Mouse (Mus musculus) spleen, adult 12 weeks (tissue): Measurements from ENCODE around the gene Cyp1b1.

Experiments
- DNase-seq: peaks from one replicate; pipeline ENCODE4 v3.0.0; 2022; ENCODE audit warnings: low spot score

Cyp1b1 gene

DNA sequence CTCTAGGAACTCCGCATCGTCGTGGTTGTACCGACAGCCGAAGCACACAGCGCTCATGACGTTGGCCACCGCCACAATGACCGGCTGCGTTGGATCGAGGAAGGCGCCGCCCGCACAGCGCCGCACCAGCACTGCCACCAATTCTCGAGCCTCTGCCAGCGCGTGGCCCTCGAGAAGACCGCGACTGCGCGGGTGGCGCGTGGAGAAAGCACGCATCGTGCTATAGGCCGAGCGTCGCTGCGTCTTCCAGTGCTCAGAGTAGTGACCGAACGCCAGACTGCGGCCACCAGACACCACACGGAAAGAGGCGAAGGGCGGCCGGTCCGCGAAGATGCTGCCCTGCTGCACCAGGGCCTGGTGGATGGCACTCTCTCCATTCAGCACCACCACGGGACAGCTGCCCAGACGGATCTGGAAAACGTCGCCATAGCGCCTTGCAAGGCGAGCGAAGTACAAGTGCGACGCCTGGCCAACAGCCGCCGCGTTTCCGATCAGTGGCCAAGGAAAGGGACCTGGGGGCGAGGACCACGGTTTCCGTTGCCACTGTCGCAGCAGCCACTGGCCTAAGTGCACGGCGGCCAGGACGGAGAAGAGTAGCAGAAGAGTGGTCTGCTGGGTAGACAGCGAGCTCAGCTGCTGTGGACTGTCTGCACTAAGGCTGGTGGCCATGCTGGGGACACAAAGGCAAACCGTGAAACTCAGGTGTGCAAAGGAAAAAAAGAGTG lies 1.1 kb downstream of the Cyp1b1 start:
- no peak for DNase-seq

DNA sequence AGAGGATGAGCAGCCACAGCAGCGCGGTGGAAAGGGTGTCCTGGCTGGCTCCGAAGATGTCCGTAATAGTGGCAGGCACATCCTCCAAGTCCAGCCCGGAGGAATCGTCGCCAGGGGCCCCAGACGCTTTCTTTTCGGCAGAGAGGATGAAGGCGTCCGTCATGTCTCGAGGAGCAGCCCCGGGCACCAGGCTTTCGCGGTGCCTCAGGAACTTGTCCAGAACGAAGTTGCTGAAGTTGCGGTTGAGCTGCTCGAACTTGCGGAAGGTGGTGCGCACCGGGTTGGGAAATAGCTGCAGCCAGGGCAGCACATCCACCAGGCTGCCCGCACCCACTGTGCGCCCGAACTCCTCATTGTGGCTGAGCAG lies 1.6 kb downstream of the Cyp1b1 start:
- DNase-seq: no peak

DNA sequence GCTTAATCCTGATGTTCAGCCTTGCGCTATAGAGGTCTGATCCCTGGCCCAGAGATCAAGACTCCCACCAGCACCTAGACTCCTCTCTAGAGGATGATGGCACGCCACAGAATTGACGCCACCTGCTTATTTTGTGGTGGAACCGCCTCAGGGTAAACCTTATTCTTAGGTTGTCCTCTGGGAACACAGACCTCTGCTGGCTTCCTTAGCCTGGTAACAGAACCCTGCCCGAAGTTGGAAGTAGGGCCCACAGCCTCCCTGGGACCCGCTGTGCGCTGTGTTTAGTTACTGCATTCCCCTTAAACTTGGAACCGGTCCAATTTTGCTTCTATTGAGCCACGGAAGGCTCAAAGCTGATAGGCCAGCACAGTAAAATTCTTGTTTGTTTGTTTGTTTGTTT lies 2.3 kb downstream of the Cyp1b1 start:
- no peak for DNase-seq

DNA sequence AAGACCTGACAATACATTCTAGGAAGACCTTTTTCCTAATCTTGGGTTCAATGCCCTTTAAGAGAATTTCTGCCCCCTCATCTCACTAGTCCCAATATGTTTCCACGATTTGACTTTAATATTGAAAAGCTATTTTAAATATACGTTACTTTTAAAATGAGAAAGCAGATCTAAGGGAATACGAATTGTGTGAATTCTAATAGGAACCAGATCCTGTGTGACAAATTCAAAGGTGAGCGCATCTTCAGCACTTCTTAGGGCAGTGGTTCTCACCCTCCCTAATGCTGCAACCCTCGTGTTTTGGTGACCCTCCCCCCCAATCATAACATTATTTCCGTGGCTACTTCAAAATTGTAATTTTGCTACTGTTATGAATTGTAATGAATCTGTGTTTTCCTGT lies 2.9 kb downstream of the Cyp1b1 start:
- DNase-seq: no peak

DNA sequence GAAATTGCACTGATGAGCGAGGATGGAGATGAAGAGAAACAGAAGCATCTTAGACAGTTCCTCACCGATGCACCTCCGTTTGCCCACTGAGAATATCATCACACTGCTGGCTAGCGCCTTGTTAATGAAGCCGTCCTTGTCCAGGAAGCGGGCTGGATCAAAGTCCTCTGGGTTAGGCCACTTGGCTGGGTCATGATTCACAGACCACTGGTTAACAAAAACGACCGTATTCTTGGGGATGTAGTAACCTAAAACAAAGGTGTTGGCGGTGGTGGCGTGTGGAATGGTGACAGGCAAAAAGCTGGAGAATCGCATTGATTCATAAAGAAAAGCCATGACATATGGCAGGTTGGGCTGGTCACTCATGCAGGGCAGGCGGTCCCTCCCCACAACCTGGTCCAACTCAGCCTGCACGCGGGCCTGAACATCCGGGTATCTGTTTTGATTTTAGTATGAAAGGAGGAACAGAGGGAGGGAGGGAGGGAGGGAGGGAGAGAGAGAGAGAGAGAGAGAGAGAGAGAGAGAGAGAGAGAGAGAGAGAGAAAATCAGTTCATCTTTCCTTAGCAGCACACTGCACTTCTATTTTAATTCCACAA lies 4.5 kb downstream of the Cyp1b1 start:
- no peak for DNase-seq

DNA sequence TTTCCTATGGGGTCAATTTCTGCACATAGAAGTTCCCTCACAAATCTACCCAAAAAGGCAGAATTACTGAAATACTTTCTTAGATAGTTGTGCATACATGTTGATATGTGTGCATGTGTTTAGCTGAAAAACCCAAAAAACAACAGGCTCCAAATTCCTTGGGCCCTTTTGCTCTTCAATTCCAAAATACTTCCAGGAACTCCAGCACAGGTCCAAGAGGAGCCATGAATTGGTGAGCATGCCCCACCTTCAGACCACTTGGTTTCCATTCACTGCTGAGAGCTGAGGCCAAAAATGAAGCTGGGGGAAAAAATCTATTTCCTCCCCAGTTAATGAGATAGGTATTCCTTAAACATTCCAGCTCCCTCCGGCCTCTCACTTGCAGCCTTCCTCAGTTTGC lies 5.1 kb downstream of the Cyp1b1 start:
- DNase-seq: no peak

DNA sequence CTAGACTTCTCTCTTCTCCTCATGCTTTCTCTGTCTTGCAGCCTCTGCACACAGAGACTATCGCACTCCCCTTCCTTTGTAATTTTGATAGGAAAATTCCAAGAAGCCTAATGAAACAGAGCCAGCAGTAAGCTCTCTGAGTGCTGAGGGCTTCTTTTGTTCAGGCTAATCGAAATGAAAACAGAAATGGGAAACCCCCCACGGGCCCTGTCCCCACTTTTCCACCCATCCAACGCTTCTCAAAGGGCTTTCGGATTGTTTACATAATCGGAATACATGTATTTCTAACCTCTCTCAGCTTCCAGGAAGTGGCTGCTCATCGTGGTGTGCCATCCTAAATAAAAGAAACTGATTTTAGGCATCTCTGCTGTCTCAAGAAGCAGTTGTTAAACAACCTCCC lies 6.7 kb downstream of the Cyp1b1 start:
- no peak for DNase-seq

DNA sequence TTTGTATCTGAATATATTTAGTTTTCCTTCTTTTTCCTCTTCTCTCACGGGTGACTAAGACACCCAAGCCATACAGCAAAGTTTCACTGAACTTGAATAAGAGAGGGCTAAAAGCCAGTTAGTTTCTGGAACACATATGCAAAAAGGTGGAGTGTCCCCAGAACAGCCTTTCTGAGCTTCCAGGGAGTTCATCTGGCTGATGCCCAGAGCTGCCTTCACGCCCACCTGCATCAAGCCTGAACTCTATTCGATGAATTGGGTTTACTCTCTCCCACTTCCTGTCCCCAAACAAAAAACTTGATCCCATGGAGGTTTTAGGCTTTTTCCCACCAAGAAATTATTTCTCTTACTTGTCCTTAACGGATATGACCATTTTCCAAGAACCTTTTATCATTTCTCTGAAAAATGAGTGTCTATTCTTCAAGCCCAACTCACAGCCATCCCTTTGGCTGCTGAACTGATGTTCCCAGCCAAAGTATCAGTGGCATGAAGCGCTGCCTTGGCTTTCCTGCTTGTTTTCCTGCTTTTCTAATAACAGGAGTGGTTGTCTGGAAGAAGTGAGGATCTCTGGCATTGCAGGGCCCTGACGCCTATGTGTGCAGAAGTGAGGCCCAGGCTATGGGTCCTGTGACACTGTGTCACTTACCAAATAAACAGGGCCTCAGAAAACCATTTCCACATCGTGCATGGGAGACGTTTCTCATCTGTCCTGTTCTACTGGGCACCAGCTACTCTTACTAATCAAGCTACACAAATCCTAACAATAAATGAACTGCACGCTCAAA lies 9.0 kb downstream of the Cyp1b1 start:
- no peak for DNase-seq

DNA sequence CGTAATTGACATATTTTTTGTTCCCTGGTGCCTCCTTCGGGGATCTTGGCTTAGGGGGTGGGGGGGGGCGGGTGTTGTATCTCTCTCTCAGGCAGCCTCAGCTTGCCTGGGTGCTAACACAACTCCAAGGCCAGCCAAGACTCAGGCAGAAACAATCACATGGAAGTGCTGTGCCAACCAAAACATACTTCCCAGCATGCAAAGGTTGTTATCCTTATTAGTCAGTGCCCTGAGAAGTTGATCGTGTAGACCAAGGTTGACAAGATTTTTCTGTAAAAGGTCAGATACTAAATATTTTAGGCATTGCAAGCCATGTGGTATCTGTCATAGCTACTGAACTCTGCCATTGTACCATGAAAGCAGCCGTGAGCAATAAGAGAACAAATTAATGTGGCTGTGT lies 14.0 kb downstream of the Cyp1b1 start:
- no peak for DNase-seq

DNA sequence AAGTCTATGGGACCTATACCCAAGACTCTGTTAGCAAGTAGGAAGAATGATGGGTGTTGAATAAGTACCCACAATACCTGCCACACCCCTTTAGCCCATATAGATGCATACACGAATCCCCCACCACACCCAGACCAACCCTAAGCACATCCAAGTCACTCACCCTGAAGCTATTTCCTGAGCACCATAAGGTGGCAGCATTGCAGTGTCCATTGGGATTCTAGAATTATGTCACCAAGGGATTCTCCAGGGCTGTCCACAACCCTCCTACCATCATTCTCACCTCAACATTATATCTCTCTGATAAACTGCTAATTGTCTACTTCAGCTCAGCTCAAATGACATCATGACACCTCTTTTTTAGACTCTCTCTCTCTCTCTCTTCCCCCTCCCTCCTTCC lies 15.7 kb downstream of the Cyp1b1 start:
- DNase-seq: no peak

DNA sequence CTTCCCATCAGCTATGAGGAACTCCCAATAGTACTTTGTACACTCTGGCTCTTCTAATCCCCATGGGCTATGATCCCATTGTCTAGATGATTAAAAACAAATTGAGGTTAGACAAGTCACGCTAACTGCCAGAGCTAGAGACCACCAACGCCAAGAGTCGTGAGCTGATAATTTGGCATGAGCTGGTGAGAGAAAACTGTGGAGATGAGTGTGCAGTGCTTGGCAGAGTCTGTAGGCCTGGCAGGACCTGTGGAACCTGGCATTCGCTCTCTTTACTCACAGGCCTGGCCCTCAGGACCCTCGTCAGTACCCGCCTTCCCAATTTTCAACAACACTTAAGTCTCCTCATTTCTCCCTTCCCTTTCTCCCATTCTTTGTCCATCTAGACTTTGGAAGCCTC lies 19.3 kb downstream of the Cyp1b1 start:
- no peak for DNase-seq

DNA sequence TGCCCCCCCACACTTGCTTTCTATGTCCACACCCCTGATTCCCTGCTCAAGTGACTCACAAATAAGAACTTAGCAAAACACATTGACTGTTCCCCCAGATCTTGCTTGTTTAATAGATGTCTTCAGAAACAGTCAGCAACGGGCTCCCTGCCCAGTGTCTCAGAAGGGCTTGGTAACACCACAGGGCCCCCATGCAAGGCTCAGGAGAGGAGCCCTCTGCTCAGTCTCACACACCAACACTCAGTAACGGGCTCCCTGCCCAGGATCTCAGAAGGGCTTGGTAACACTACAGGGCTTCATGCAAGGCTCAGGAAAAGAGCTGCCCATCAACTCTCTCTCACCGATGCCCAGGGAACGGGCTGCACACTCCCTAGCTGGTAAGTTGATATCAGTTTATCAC lies 19.8 kb downstream of the Cyp1b1 start:
- DNase-seq: no peak

DNA sequence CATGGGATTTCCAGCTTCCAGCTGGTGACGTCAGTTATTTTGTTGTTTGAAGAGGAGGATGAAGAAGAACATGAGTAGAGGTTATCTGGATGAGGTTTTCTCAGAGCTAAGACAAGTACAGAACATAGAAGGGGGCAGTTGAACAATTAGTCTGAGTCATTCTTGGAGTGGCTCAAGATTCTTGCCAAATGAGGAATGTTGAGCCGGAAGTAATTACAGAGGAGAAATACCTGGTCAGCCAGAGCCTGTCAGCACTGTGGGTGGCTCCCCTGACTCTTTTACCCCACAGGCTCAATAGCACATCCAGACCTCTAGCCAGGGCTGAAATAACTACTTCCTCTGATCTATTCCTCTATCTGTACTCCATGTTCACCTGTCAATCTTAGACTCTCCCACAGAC lies 44.0 kb downstream of the Cyp1b1 start:
- no peak for DNase-seq

DNA sequence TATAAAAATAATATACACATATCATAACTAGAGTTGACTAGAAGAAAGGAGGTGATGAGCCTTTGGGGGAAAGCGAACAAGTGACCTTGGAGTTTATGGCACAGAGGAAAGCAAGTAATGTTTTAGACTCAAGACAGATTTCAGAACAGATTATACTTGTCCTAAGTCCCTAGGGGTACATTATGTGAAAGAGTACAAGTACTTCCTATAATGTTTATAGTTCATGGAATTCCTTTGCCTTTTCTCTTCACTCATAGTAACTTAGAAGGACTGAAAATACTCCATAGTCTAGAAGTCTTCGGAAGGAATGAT lies 50.8 kb downstream of the Cyp1b1 start:
- no peak for DNase-seq

DNA sequence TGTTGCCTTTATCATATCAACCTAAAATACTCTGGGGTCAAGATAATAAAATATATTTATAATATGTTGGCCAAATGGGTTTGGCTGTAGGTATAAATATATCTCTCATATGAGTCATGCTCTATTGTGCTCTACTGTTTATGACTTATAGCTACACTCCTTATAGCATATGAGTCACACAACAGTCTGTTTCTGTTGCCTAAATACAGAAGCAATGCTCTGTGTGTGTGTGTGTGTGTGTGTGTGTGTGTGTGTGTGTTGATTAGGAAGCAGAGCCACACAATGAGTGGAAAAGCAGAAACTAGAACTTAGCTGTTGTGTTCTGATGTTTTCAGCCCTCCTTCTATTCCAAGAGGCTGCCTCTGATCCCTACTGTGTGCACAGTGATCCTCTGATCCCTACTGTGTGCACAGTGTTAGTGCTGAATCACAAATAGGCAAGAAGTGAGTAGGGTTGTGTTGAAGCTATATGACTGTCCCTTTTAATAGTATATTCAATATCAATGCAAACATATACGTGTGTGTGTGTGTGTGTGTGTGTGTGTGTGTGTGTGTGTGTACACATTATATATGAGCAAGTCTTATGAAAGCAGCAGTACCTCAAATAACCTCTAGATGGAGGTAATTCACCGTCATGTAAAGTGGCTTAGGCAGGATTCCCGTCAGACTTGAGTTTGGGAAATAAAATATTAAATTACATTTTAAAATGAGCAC lies 51.3 kb downstream of the Cyp1b1 start:
- no peak for DNase-seq

DNA sequence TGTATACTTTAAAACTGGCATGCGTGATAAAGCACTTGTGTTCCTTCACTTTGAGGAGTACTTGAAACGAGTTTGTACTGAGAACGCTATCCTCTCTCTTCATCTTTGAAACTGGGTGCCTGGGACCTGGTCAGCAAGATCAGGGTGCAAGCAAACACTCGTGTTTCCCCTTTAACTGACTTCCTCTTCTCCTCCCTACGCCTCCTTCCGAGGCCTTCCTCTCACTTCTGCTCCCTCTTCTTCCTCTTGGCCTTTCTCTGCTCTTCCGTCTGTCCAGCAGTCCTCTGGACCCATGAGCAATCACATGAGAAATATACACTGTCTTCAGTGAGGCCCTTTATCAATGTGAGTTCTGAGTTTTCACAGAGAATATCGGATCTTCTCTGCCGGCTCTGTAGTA lies 53.0 kb downstream of the Cyp1b1 start:
- DNase-seq: no peak

DNA sequence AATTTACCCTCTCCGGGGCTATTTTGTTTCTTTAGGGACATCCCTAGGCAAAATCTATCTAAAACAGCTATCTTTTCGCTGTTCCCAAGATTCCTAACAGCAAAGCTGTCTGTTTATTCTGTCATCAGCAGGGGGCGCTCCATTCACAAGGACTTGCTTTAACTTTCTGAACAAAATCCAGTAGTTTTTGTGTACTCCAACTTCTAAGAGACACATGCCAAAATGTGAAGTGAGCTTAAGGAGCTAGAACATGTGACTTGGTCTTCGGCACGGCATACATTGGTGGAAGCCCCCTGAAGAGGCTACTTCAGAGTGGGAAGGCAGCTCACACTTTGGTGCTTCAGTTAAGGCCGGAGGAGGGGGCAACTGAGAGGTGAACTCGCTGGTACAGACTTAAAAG lies 53.5 kb downstream of the Cyp1b1 start:
- DNase-seq: no peak

DNA sequence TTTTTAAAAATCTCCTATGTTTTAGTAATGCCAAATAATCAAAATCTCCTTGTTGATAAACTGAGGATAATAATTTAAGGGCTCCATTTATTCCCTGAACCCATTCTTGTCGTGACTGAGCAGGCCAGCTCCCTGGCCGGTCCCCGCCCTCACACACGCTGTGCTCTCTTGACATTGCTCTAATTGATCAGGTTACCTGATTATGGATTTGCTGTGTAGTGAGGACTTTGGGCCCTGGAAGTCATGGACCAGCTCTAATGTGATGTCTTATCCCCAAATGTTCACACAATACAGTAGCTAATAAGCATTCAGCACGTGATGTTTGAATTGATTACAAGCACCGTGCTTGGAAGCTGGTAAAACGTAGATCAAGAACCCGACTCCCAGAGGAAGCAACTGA lies 56.0 kb downstream of the Cyp1b1 start:
- DNase-seq: no peak

DNA sequence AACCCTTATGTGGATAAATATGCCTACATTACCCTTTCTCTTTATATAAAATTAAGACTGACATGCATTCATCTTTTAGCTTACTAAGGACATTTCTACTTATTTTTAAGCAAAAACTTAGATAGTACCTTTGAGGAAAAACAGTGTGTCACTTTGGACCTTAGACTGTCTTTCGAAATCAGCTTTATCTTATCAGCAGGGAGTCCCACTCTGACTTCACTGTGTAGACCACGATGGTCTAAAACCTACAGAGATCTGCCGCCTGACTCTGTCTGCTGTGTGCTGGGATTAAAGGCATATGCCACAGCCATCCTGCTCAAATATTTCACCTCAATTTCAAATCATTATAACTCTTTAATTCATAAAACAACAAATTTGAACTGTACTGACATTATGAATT lies 56.4 kb downstream of the Cyp1b1 start:
- DNase-seq: no peak

DNA sequence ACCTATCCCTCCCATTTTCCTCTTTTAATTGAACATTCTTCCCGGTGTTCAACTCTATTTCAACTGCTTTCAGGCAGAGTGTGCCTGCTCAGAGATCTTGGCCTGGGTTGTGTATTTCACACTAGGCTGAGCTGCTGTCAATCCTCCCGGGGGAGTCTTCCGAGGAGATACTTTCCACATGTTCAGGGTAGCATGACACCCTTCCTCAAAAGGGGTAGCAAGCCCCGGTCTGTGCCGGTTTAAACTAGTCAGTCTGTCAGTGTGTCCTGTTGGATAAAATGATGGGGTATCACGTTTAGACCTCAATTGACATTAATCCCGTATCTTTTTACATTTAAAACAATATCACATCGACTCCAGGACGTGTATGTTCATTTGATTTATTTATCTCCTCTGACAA lies 57.1 kb downstream of the Cyp1b1 start:
- DNase-seq: no peak

DNA sequence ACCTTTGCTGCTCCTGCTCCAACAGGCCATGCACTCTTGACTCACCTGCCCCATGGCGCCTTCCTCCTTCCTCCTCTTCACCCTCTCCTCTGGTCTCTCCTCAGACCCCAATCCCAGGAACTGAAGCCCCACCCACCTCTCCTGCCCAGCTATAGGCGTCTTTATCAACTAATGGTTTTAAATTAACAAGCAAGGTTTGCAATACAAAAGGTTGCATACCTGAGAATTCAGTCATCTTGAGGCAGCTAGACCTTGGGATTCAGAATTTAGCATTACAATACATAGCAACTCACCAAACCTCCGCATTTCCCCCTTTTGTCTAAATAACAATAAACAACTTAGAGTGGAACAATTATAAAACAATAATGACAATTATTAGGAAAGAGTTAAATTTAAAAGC lies 60.7 kb downstream of the Cyp1b1 start:
- DNase-seq: no peak

DNA sequence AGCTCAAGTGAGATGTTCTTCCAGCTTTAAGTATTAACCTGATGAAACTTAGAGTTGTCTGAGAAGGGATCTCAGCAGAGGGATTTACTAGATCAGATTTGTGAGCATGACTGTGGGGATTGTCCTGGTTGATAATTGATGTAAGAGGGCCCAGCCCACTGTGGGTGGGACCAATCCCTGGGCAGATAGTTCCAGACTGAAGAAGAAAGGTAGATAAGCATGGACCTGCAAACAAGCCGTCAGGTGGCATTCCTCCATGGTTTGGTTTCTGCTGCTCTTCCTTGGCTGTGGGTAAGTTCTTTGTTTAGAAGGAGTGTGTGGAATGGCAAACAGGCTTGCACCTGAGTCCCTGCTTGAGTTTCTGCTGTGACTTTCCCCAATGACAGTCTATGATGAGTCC lies 61.7 kb downstream of the Cyp1b1 start:
- no peak for DNase-seq
